Mouse (Mus musculus) WW6 (cell line): Measurements from ENCODE around the gene Myo18b.

ENCODE experiments used
- DNase-seq: peaks from one replicate; pipeline ENCODE4 v3.0.0-alpha.2; 2013; ENCODE audit warnings: low read depth, low spot score

The Myo18b gene

GRCm38 (mm10) chr5:112895674-112896654, at the start of gene Myo18b:
Gene Myo18b, minus strand, starts transcription at chr5:112896362.
- no peak for DNase-seq

GRCm38 (mm10) chr5:112945925-112946324, 49.8 kb upstream of the Myo18b start:
- no peak for DNase-seq

DNA sequence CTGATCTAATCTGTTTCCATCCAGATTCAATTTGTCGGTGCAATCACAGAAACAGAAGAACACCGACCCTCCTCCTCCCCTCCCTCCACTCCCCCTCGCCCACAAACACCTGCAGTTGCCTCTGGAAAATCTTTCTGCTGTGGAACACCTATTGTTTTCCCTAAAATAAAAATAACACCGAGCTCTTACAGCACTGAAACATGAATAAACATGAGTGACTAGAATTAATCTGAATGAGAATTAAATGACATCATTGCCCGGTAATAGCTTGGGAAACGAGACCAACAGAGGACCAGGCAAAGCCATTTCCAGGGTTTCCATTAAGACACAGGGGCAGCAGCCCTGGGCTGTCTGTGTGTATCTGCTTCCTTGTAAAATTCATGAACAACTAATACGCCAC, 46.1 kb upstream of the Myo18b start:
- no peak for DNase-seq

- no peak for DNase-seq
These were observed 44.8 kb upstream of the Myo18b start for GRCm38 (mm10) chr5:112941001-112941400.

GRCm38 (mm10) chr5:112936632-112937031, 40.5 kb upstream of the Myo18b start:
- no peak for DNase-seq

GRCm38 (mm10) chr5:112935436-112935835, 39.3 kb upstream of the Myo18b start:
- DNase-seq = no peak

DNA sequence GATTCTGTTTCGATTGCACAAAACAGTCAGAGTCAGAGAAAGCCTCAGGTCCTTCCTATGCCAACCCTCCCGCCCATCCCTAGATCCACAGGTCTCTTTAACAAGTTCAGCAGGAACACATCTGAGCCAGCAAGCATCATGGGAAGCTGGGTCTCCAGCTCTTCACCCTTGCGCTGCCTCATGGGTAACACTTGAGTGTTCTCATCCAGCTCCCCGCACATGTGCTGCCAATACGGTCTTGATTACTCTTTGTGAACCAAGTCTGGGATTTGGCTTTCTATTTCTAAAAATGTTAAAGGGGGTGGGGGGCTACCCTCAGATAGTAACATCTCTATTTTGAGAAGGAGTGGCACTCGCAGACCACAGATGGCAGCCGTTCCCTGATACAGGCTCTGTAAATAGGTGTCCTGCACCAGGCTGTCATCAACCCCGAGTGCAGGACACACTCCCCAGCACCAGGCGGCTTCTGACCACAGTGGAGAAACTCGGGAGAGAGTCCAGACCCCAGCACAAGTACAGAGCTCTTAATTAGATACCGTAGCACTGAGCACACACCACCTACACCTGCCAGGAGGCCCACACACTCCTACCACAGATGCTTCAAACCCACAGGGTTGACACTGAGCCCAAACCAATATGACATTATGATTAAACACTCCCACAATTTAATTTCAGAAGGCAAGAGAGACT, 36.9 kb upstream of the Myo18b start:
- no peak for DNase-seq

GRCm38 (mm10) chr5:112931901-112932300, 35.7 kb upstream of the Myo18b start:
- DNase-seq = no peak

DNA sequence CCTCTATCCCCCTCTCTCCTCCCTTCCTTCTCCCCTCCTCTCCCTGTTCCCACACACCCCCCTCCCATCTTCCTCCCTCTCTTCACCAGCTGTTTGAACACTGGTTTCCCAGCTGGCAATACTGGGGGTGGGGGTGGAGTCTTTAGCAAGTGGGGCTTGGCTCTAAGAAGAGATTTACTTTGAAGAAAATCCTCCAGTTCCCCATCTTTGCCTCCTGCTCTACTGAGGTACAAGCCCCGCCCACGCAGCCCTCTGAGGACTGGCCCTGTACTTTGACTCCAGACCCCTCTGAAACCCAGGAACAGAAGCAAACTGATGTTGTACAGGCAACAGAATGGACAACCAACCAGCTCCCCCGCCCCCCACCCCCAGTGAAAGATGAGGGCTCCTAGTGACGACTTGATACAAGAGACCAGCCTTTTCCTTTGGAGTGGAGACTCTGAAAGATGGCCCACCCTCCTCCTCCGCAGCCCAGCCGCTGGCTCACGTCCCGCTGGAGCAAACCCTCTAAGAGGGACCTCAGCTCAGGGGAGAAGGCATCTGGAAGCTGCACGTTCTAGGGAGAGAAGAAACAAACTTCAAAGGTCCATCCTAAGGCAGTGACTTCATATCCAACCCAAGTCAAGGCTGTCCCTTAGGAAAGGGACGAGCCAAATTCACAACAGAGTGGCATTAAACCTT, 32.2 kb upstream of the Myo18b start:
- no peak for DNase-seq

DNA sequence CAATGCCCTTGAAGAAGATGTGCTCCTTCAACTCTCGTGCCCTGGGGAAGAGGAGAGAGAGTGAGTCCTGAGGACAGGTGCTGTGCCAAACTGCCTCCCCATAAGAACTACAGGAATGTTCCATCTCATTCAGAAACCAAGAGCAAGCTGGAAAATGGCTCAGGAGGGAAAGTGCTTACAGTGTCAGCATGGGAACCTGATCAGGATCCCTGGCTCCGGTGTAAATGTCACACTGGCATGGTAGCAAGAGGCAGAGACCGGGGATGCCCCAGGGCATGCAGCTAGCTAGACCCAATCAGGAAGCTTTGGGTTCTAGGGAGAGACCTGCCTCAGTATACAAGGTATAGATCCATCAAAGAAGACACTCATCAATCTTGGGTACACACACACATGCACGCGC, 29.3 kb upstream of the Myo18b start:
- DNase-seq = no peak

DNA sequence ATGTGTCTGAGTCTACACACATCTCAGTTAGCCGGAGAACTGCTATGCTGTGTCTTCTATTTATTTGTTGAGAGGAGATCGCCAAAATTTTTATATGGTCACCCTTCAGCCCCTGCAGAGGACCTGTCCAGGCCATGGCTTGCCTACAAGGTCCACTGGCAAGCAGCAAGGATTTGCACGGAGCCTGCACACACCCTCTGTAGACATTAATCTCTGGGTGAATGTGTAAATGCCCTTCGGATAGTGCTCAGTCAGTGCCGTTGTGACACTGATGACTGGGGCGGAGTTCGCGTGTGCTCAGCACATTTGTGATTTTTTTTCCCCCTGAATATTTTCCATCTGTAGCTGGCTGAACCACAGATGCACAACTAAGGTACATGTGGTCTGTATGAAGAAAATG, 28.6 kb upstream of the Myo18b start:
- no peak for DNase-seq

- DNase-seq = no peak
These were observed 27.7 kb upstream of the Myo18b start for GRCm38 (mm10) chr5:112923841-112924240.

DNA sequence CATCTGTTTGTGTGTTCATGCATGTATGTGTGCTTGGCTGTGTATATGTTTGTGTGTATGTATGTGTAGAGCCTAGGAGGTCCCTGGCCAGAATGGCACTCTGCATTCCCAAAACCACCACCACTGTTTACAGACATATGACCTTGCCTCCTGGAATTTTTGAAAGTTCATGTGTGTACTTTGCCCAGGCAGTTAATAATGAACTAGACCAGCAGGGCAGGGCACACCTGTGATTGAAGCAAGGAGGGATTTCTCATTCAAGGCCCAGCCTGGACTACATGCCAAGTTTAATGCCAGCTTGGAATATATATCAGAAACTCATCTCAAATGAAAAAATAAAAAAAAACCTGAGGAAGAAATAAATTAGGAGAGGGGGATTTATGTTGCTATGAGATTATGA, 25.8 kb upstream of the Myo18b start:
- no peak for DNase-seq

- DNase-seq = no peak
These were observed 14.2 kb upstream of the Myo18b start for GRCm38 (mm10) chr5:112910381-112910780.

DNA sequence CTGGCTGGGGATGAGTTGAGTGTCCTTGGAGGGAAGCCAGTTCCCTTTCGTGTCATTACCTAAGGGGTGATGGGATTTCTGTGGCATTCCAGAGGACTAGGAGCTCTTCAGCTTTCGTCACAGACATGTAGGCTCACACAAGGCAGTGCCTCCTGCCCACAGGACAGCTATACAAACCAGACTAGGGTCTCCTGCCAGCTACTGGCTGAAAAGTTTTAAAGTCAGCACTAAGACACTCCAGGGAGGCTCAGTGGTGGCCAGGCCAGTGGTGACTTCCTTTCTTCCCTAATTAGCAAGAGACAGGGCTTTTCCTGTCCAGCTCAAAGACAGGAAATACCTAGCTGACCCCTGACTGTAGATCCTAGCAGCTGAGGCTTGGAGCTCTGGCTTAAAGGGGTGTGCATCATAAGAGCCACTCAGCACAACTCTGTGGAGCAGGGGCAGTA, 12.0 kb upstream of the Myo18b start:
- no peak for DNase-seq

DNA sequence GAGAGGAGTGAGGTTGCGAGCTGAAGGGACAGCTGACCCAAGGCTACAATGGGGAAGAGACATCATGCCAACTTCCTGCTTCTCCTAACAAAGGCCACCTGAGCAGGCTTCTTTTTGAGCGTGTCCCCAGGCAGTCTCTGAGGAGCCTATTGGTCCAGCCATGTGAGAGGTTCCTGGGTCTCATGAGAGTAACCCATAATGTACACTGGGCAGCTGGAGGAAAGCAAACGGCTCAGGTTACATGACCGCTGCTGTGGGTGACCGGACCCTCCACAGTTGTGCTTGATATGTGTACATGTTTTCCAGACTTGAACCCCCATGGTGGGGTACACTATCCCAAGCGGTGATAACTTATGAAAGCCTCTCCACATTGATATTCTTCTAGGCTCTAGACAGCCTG, 11.3 kb upstream of the Myo18b start:
- no peak for DNase-seq

DNA sequence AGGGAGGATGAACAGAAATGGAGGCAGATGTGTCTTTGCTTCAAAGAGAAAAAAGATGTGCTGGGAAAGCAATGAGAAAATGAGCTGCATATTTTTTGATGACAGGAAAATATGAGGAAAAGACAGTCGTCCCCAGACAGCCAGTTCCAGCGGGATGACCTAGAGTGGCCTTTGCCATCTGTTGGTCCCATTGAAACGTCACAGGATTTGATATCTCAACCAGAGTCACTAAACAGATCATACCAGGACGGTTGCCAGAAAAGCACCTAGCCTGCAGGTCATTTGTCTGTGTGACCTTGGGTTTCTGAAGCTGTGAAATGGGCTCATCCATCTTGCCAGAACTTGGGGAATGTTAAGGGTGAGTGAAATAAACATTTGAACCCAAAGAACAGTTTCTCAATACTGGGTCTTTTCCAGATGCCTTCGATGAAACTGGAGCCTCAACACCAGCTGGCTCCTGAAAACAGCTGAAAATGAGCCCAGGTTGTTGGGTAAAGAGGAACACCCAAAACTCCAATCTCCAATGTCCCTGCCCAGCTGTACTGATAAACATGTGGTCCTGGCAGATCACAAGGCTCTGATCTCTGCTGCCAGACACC, 2.6 kb downstream of the Myo18b start:
- DNase-seq = no peak

DNA sequence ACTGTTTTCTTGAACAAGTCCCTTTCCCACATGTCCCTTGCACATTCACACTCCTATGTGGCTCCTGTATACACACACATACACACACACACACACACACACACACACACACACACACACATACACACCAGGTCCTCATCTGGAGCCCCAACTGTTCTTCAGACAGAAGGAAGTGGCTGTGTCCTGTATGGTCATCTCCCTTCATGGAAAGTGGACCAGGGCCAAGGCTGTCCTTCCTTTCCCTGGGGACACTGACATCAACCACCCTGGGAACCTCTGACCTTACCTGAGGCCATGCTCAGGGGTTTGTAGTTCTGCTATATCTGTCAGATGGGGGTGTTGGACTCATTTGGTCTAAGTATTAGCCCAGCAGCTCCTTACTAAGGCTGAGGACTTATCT, 3.8 kb downstream of the Myo18b start:
- no peak for DNase-seq

DNA sequence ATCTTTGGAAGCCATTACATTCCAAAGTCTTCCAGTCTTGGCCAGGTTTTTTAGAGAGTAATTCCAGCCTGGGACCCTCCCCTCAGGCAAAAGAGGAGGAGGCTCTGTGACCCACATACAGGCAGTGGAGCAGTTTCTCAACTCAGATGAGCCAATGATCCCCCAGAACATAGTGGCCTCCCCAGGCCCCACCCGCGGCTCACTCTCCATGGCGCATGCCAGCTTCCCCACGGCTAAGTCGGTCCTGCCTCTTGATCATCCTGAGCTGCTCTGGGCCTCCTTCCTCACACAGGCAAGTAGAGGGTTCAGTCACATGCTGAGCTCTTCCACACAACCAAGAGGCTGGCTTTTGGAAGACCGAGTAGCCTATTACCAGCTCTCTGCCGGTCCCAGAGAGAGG, 7.5 kb downstream of the Myo18b start:
- DNase-seq = no peak

GRCm38 (mm10) chr5:112886687-112887491, 9.3 kb downstream of the Myo18b start:
- no peak for DNase-seq
